Mouse (Mus musculus): ENCODE data around the gene Rasal2. TPM values are rescaled to one million over a fixed set of nuclear protein-coding genes. Genes with fewer than 3 reads are reported as not detected.

The Rasal2 gene
- total and polyA plus RNA-seq, 3 experiments = 1.5 to 3.2 TPM; not detected in 1

- no peaks in the 10 kb centered on the region; the same call in 1 of the 2 replicates for H3K79me2 ChIP-seq (ENCODE audit: control insufficient read depth, insufficient read depth, low read length, poor library complexity)
- no peak overlapping the region for H3K9ac ChIP-seq (ENCODE audit: control insufficient read depth, low read depth, low read length, poor library complexity, severe bottlenecking)
- no peak overlapping the region for H3K4me3 ChIP-seq (ENCODE audit: control insufficient read depth in 1 of 2, insufficient read depth in 1 of 2, low read depth in 2 of 2, low read length in 2 of 2)
- H3K27ac ChIP-seq (ENCODE audit: control insufficient read depth, low read depth, low read length) = no peak overlapping the region
- H3K27me3 ChIP-seq (ENCODE audit: control insufficient read depth in 1 of 2, insufficient read depth in 2 of 2, low read length in 2 of 2) = no peaks in the 10 kb centered on the region
- no peak for DNase-seq (ENCODE audit: low read depth, low spot score)
- peaks cover 0 to 10% of the 10 kb centered on the region in 2 experiments; a peak in 3 of 4 replicates for H3K4me1 ChIP-seq (ENCODE audit: control insufficient read depth in 1 of 2, insufficient read depth in 2 of 2, low read length in 2 of 2)
- TF ChIP-seq ZMIZ1 (IDR thresholded peaks at IDR 0.05; ENCODE audit: low read depth, low read length) (no peak), E2F4 (IDR thresholded peaks at IDR 0.05; ENCODE audit: borderline replicate concordance, low read depth, low read length) (no peak), MAX (IDR thresholded peaks at IDR 0.05; ENCODE audit: low read length) (no peak), GATA1 (IDR thresholded peaks at IDR 0.05; ENCODE audit: low read depth, low read length) (no peak), MAFK (IDR thresholded peaks at IDR 0.05; ENCODE audit: borderline replicate concordance, low read depth, low read length) (no peak), ETS1 (IDR thresholded peaks at IDR 0.05; ENCODE audit: low read depth, low read length) (no peak), JUND (IDR thresholded peaks at IDR 0.05; ENCODE audit: low read depth, low read length) (no peak), UBTF (IDR thresholded peaks at IDR 0.05; ENCODE audit: borderline replicate concordance, insufficient read depth, low read depth, low read length) (no peak), POLR2AphosphoS2 (IDR thresholded peaks at IDR 0.05; ENCODE audit: low read length) (no peak), ZC3H11A (IDR thresholded peaks at IDR 0.05; ENCODE audit: low read depth, low read length) (no peak), ZKSCAN1 (IDR thresholded peaks at IDR 0.05; ENCODE audit: low read depth, low read length) (no peak), TCF12 (IDR thresholded peaks at IDR 0.05; ENCODE audit: low read depth, low read length) (no peak)
- peaks cover 0 to 3% of the 10 kb centered on the region in 2 experiments; a peak in 2 of 4 replicates for H3K36me3 ChIP-seq (ENCODE audit: control insufficient read depth in 1 of 2, insufficient read depth in 2 of 2, low read length in 2 of 2)
- no peaks in the 10 kb centered on the region for H3K9me3 ChIP-seq (replicated peaks; ENCODE audit: insufficient read depth, low read length)
Measured at GRCm38 (mm10) chr1:157438290-157438689, 25.9 kb upstream of the Rasal2 start.

GRCm38 (mm10) chr1:157435926-157436325 lies 23.5 kb upstream of the Rasal2 start:
- no peak overlapping the region for H3K4me3 ChIP-seq (ENCODE audit: control insufficient read depth in 1 of 2, insufficient read depth in 1 of 2, low read depth in 2 of 2, low read length in 2 of 2)
- no peak overlapping the region for H3K9ac ChIP-seq (ENCODE audit: control insufficient read depth, low read depth, low read length, poor library complexity, severe bottlenecking)
- no peaks in the 10 kb centered on the region for H3K79me2 ChIP-seq (ENCODE audit: control insufficient read depth, insufficient read depth, low read length, poor library complexity)
- peaks cover 0 to 5% of the 10 kb centered on the region in 2 experiments; a peak in 2 of 4 replicates for H3K36me3 ChIP-seq (ENCODE audit: control insufficient read depth in 1 of 2, insufficient read depth in 2 of 2, low read length in 2 of 2)
- no peak overlapping the region for H3K27ac ChIP-seq (ENCODE audit: control insufficient read depth, low read depth, low read length)
- peaks cover 0 to 8% of the 10 kb centered on the region in 2 experiments; a peak in 3 of 4 replicates for H3K4me1 ChIP-seq (ENCODE audit: control insufficient read depth in 1 of 2, insufficient read depth in 2 of 2, low read length in 2 of 2)
- no peak for DNase-seq (ENCODE audit: low read depth, low spot score)
- no peaks in the 10 kb centered on the region for H3K27me3 ChIP-seq (ENCODE audit: control insufficient read depth in 1 of 2, insufficient read depth in 2 of 2, low read length in 2 of 2)
- no peaks in the 10 kb centered on the region for H3K9me3 ChIP-seq (replicated peaks; ENCODE audit: insufficient read depth, low read length)
- no peak for TF ChIP-seq MYB (IDR thresholded peaks at IDR 0.05; ENCODE audit: low read depth, low read length)
- TF ChIP-seq GATA1 (IDR thresholded peaks at IDR 0.05; ENCODE audit: low read depth, low read length) = no peak
- TF ChIP-seq ZNF384 (IDR thresholded peaks at IDR 0.05; ENCODE audit: low read depth, low read length) = no peak
- no peak for TF ChIP-seq JUND (IDR thresholded peaks at IDR 0.05; ENCODE audit: low read depth, low read length)
- no peak for TF ChIP-seq E2F4 (IDR thresholded peaks at IDR 0.05; ENCODE audit: borderline replicate concordance, low read depth, low read length)
- no peak for TF ChIP-seq GABPA (IDR thresholded peaks at IDR 0.05; ENCODE audit: low read depth, low read length)
- no peak for TF ChIP-seq MEF2A (IDR thresholded peaks at IDR 0.05; ENCODE audit: extremely low read depth, insufficient replicate concordance, low read depth, low read length, poor library complexity, severe bottlenecking)
- TF ChIP-seq HCFC1 (IDR thresholded peaks at IDR 0.05; ENCODE audit: low read depth, low read length) = no peak
- TF ChIP-seq TAL1 (IDR thresholded peaks at IDR 0.05; ENCODE audit: low read length) = no peak

All from MEL (cell line).